Mouse (Mus musculus): ENCODE measurements around the gene Piezo1.

Gene Piezo1

GRCm38 (mm10) chr8:122544138-122544537 is 7.0 kb downstream of the Piezo1 start:
- no peak for DNase-seq (ENCODE audit: low spot score)

DNA sequence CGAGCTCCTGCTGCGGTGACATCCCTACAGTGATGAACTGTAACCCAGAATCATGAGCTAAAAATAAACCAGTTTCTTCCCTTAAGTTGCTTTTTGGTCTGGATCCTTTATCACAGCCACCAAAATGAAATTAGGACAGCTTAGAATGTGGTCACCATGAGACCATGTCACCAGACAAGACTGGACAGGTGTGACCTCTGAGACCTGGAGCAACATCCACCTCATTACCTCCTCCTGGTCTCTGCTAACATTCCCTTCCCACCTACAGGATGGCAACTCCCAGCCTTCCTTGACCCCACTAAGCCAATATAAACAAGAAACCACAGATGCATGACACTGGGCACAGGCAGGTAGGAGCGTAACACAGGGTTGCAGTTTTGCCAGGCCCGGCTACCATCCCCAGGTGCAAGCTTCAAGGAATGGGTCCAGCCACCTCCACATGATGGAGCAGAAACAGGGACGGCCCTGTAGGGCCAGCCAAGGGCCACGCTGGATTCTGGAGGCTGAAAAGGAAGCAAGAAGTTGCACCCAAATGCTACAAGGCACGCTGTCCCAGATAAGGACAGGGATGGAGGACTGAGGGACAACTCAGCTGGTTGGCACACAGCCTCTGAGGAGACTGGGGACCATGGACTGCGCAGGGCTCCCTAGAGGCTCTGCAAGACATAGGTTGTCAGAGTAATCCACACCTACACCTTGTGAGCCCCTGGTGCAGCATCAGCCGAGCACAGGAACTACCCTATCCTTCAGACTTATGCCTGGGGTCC is 12.6 kb downstream of the Piezo1 start:
- DNase-seq (ENCODE audit: low spot score) = no peak

GRCm38 (mm10) chr8:122537812-122538211 is 13.3 kb downstream of the Piezo1 start:
- DNase-seq (ENCODE audit: low spot score) = no peak

- DNase-seq (ENCODE audit: low spot score) = no peak
These were observed 14.1 kb downstream of the Piezo1 start for GRCm38 (mm10) chr8:122537033-122537432.

- no peak for DNase-seq (ENCODE audit: low spot score)
These were observed 19.8 kb downstream of the Piezo1 start for GRCm38 (mm10) chr8:122531312-122531711.

- no peak for DNase-seq (ENCODE audit: low spot score)
These were observed 22.0 kb downstream of the Piezo1 start for GRCm38 (mm10) chr8:122529159-122529558.

DNA sequence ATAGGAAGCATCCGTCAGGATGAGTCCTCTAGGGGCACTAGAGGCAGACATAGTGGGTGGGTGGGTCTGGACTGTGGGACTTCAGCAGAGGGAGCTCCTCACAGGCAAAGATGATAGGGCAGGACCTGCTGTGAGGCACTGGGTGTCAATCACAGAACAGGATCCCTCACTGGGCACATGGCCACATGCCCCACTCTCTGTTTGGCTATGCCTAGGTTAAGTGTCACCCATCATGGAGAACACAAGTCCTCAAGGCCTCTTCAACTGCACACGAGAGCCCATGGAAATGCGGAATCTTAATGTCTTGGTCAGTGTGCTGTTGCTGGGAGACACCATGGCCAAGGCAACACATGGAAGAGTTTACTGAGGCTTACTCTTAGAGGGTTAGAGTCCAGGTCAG is 23.2 kb downstream of the Piezo1 start:
- DNase-seq (ENCODE audit: low spot score) = no peak

DNA sequence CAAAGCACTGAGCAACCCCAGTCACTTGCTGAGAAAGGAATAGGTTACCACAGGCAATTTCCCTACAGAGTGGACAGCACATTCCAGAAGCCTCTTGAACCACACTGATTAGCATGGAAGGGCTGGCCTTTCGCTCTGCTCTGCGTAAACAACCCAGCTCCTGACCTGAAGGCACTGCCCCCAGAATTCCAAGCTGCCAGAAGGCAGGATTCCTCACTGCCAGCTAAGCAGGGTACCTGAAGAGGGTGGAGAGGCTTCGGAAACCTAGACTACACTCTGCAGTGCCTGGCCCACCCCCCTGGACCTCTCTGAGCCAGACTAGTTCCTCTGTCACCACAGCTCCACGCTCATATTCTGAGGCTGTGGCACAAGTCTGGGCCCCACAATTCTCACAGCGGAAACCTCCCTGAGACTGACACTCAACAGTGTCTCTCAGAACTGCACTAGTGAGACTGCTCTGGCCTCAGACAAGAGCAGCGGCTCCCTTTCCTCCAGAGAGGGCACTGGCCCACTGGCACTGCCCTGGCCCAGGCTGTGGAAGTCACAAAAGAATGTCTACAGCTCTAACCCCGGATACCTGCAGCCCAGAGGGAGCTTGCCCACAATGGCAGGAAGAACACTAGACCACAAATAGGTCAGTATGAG is 24.5 kb downstream of the Piezo1 start:
- DNase-seq (ENCODE audit: low spot score) = no peak

DNA sequence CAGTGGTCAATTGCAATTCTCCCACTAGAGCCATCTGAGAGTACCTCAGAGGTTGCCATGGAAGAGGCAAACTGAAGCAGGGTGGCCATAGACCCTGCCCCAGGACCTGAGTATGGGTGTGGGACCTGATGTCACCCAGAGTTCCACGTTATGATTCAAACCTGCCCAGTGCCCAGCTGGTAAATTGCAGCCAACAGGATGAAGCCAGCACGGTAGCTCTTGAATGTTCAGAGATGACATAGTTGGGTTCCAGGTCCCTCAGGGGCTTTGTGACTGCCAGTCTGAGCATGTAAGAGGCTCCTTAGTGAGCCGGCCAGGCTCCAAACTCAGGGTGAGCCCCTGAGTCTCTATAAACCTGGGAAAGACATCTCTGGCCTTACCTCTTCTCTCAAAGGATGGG is 25.0 kb downstream of the Piezo1 start:
- no peak for DNase-seq (ENCODE audit: low spot score)

GRCm38 (mm10) chr8:122525004-122525403 is 26.1 kb downstream of the Piezo1 start:
- no peak for DNase-seq (ENCODE audit: low spot score)

- no peak for DNase-seq (ENCODE audit: low spot score)
These were observed 26.6 kb downstream of the Piezo1 start for GRCm38 (mm10) chr8:122524506-122524905.

DNA sequence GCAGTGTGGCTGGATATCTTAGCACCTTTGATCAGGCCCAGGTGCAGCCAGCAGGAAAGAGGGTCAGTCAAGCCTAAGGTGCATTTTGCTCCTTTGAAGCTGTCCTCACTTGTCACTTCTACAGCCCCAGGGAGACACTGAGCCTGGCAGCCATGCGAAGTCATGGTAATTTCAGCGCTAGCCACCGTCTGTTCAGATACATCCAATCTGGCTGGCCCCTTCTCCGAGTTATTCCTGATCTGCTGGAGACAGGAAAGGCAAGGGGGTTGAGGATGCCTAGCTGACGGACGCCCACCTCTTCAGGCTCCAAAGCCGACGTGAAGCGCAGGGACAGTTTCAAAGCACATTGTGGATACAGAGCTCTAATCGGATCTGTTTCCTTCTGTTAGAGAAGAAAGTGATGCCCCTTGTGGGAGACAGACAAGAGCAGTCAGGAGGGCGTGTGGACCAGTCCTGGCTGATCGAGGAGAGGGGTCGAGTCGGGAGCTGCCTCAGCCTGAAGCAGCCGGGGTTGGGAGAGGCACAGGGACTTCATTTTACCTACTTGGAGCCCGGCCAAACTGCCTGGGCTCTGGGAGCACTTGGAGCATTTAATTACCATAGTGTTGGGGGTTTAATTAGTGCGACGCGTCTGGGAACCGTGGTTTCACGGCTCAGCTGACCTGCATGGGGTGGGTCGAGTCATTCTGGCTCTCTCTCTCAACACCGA is 27.3 kb downstream of the Piezo1 start:
- no peak for DNase-seq (ENCODE audit: low spot score)

DNA sequence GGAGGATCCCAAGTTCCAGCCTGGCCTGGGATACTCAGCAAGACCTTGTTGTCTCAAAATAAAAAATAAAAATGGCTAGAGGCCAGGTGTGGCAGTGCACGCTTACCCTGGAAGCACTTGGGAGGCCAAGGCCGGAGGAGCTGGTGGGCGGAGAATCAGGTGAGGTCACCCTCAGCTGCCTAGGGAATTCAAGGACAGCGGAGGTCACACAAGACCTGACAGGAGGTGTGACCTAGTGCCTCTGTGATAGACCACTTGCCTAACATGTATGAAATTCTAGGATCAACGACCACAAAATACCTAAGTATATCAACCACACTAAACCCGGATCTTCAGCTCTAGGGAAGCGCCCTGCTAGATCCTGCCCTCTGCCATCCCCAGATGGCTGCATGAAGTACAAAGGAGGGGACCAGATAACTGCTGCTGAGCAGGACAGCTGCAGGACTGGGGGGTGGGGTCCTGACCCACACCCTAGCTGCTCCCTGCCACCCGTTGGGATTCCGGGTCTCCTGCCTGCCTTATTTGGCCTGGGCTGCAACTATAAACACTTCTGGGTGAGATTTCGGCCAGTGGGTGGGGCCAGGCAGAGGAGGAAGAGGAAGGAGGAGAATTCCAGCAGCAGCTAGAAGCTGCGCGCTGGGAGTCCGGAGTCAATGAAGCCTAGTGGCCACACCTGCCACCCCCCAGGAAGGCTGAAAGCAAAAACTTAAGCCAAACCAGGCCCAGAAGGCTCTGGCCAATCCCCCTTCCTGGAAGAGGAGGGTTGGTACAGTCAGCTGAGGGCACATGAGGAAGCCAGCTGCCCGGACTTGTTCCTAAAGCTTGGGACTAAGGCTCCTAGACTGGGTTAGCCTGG is 28.1 kb downstream of the Piezo1 start:
- DNase-seq (ENCODE audit: low spot score) = no peak

GRCm38 (mm10) chr8:122520611-122521010 is 30.5 kb downstream of the Piezo1 start:
- DNase-seq (ENCODE audit: low spot score) = no peak

GRCm38 (mm10) chr8:122517541-122518190 is 33.5 kb downstream of the Piezo1 start:
- no peak for DNase-seq (ENCODE audit: low spot score)

- DNase-seq (ENCODE audit: low spot score) = no peak
These were observed 35.4 kb downstream of the Piezo1 start for GRCm38 (mm10) chr8:122515699-122516098.

- no peak for DNase-seq (ENCODE audit: low spot score)
These were observed 38.7 kb downstream of the Piezo1 start for GRCm38 (mm10) chr8:122512392-122512791.

DNA sequence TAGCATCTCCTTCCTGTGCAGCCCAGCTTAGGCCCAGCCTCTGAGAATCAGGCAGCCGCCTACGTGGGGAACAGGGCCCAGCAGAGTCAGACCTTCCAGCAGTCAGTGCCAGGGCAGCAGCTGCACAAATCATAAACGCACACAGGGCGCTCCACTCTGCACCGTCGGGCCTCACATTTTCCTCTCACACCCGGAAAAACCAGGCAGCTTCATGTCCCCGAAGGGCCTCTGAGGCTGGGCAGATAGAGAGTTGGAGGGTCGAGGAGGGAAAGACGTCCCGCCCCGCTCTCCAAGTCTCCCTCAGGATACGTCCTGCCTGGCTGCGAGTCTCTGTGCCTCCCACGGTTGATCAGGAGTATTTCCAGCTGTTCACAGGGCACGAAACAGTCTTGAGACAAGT is 39.6 kb downstream of the Piezo1 start:
- DNase-seq (ENCODE audit: low spot score) = no peak

GRCm38 (mm10) chr8:122500856-122501255 is 50.3 kb downstream of the Piezo1 start:
- DNase-seq (ENCODE audit: low spot score) = peak; percentile 83

GRCm38 (mm10) chr8:122497912-122498311 is 53.2 kb downstream of the Piezo1 start:
- DNase-seq (ENCODE audit: low spot score) = no peak

DNA sequence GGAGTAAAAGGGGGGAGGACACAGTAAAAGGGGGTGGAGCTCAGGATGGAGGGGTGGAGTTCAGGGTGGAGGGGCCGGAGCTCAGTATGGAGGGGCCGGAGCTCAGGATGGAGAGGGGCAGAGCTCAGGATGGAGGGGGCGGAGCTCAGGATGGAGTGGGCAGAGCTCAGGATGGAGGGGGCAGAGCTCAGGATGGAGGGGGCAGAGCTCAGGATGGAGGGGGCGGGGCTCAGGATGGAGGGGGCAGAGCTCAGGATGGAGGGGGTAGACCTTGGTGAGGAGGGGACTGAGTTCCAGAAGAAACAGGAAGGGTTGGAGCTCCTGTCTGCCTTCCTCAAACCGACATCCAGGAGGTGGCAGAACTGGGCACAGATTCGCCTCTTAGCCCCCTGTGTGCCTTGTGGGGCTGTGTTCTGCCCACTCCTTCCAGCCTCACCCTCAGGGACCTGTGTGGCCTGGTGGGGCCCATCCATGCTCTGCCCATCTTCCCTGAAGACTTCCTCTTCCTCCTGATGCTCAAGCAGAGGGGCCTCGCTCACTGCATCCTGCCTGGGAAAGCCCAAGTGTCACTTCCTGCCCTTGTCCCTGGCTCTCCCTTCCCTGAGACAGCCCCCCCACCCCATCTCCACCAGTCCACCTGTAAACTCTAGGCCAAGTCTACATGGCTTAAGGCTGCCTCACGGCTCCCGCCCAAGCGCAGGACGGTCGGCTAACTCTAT is 54.0 kb downstream of the Piezo1 start:
- DNase-seq (ENCODE audit: low spot score) = no peak

Measured in ovary, postnatal 14 days (tissue).